Mouse (Mus musculus): ENCODE measurements around the gene Cuedc2. TPM values are rescaled to one million over a fixed set of nuclear protein-coding genes. Genes with fewer than 3 reads are reported as not detected.

Gene Cuedc2
- total RNA-seq, 1 experiment, result 75.1 TPM

DNA sequence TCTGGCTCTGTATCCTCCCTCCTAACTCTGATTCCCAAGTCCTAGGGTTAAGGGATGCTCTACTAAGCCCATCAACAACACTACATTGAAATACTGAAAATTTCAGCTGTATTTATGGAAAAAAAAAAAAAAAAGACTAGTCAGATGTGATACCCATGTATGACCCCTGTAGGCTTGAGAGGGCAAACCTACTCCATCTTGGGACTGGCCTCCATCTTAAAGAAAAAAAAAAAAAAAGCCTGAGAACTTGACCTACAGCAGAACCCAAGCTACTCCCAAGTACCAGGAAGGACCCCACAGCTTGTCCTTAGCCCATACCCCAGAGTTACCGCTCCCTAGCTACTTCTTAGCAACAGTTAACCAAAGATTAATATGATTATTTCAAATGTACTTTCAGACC lies 8.6 kb upstream of the Cuedc2 start:
- no peak overlapping the region for H3K27ac ChIP-seq (ENCODE audit: insufficient read depth, low read depth, low read length, poor library complexity, severe bottlenecking)
- H3K9ac ChIP-seq (ENCODE audit: insufficient read depth, low read depth, low read length, poor library complexity, severe bottlenecking), result no peak overlapping the region
- in situ Hi-C loops (cut with MboI; ENCODE audit: low sequenced_read_pairs in 2 of 2, unreplicated experiment in 2 of 2), result no loop called here
- TF ChIP-seq HCFC1 (IDR thresholded peaks at IDR 0.05; ENCODE audit: borderline replicate concordance, insufficient read depth, low read length) (no peak), ZNF384 (IDR thresholded peaks at IDR 0.05; ENCODE audit: low read depth, low read length) (no peak), ZC3H11A (IDR thresholded peaks at IDR 0.05; ENCODE audit: borderline replicate concordance, low read depth, low read length) (no peak), CHD2 (IDR thresholded peaks at IDR 0.05; ENCODE audit: low read depth, low read length) (no peak), MAFK (IDR thresholded peaks at IDR 0.05; ENCODE audit: insufficient read depth, low read depth, low read length) (no peak)
- H3K9me3 ChIP-seq (ENCODE audit: control insufficient read depth, insufficient read depth, low read depth, low read length), result no peaks in the 10 kb centered on the region
- DNase-seq (ENCODE audit: low read depth, low spot score), result no peak
- peaks cover 3% of the 10 kb centered on the region in 2 experiments; a peak in 3 of 4 replicates for H3K4me1 ChIP-seq (ENCODE audit: control insufficient read depth in 2 of 2, insufficient read depth in 2 of 2, low read length in 2 of 2, poor library complexity in 1 of 2)
- no peak overlapping the region for H3K4me3 ChIP-seq (ENCODE audit: insufficient read depth in 1 of 2, low read depth in 1 of 2, low read length in 2 of 2, poor library complexity in 1 of 2, severe bottlenecking in 1 of 2)
- H3K36me3 ChIP-seq (ENCODE audit: control insufficient read depth, insufficient read depth, low read length, poor library complexity, severe bottlenecking), result no peaks in the 10 kb centered on the region

DNA sequence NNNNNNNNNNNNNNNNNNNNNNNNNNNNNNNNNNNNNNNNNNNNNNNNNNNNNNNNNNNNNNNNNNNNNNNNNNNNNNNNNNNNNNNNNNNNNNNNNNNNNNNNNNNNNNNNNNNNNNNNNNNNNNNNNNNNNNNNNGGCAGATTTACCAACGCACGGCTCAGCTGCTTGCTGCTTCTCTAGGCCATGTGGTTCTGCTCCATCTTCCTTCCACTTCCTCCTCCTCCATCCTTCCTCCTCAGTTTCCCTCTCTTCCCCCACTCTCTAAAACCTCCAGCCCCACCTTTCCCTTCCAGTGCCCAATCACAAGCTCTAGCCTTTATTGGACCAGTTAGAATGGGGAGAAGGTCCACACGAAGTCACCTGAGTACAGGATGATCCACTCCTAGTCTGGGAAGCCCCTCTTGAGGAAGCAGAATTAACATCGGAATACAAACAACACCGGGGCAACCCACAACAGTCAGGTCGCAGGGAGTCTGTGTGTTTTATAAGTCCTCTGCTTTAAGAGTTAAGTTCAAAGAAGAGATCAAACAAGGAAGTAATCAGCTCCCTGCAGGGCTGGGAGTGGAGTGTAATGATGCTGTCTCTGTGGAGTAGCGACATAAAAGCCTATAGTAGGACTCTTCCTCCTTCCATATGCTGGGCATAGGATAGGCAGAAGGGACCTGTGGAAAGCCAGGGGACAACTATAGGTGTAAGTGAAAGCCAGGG lies 6.4 kb upstream of the Cuedc2 start:
- H3K4me1 ChIP-seq (ENCODE audit: control insufficient read depth in 2 of 2, insufficient read depth in 2 of 2, low read length in 2 of 2, poor library complexity in 1 of 2), result peaks cover 3 to 7% of the 10 kb centered on the region in 2 experiments; a peak in 3 of 4 replicates
- DNase-seq (ENCODE audit: low read depth, low spot score), result no peak
- H3K4me3 ChIP-seq (ENCODE audit: insufficient read depth in 1 of 2, low read depth in 1 of 2, low read length in 2 of 2, poor library complexity in 1 of 2, severe bottlenecking in 1 of 2), result no peak overlapping the region
- no peak overlapping the region for H3K9ac ChIP-seq (ENCODE audit: insufficient read depth, low read depth, low read length, poor library complexity, severe bottlenecking)
- H3K27ac ChIP-seq (ENCODE audit: insufficient read depth, low read depth, low read length, poor library complexity, severe bottlenecking), result no peak overlapping the region
- H3K36me3 ChIP-seq (ENCODE audit: control insufficient read depth, insufficient read depth, low read length, poor library complexity, severe bottlenecking), result no peaks in the 10 kb centered on the region
- in situ Hi-C loops (cut with MboI; ENCODE audit: low sequenced_read_pairs in 2 of 2, unreplicated experiment in 2 of 2), result no loop called here
- no peaks in the 10 kb centered on the region for H3K9me3 ChIP-seq (ENCODE audit: control insufficient read depth, insufficient read depth, low read depth, low read length)
- TF ChIP-seq ZNF384 (IDR thresholded peaks at IDR 0.05; ENCODE audit: low read depth, low read length) (no peak), HCFC1 (IDR thresholded peaks at IDR 0.05; ENCODE audit: borderline replicate concordance, insufficient read depth, low read length) (no peak), ZC3H11A (IDR thresholded peaks at IDR 0.05; ENCODE audit: borderline replicate concordance, low read depth, low read length) (no peak), MAFK (IDR thresholded peaks at IDR 0.05; ENCODE audit: insufficient read depth, low read depth, low read length) (no peak), CHD2 (IDR thresholded peaks at IDR 0.05; ENCODE audit: low read depth, low read length) (no peak)

DNA sequence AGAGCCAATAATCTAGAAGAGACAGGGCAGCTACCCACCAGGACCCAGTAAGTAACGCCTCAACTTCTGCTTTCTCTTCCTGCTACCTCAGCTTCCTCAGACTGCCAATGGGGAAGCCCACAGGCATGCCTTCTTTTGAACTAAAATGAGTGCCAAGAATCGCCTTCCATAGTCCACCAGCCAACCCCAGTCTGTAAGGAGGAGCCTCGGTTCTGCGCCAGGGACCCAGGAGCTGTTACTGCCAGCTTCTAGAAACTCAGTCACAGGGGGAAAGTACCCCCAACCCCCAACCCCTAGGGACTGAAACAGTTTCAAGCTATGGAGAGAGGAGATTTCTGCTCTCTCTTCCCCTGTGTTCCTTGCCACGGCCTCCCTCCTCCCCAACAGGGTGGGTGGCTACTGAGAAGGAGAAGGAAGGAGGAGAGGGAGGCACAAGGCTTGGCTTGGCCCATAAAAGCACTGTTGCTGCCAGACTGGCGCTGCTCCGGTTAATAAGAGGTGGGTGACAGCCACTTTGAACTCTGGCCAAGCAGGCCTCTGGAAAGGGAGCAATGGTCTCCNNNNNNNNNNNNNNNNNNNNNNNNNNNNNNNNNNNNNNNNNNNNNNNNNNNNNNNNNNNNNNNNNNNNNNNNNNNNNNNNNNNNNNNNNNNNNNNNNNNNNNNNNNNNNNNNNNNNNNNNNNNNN lies 927 bp upstream of the Cuedc2 start:
- peak overlapping the region; percentile 13; the same call in 1 of the 2 replicates for H3K9ac ChIP-seq (ENCODE audit: insufficient read depth, low read depth, low read length, poor library complexity, severe bottlenecking)
- peak overlapping the region in 1 of 2 experiments; percentile 21; a peak in 2 of 4 replicates for H3K4me3 ChIP-seq (ENCODE audit: insufficient read depth in 1 of 2, low read depth in 1 of 2, low read length in 2 of 2, poor library complexity in 1 of 2, severe bottlenecking in 1 of 2)
- H3K9me3 ChIP-seq (ENCODE audit: control insufficient read depth, insufficient read depth, low read depth, low read length), result no peaks in the 10 kb centered on the region
- H3K4me1 ChIP-seq (ENCODE audit: control insufficient read depth in 2 of 2, insufficient read depth in 2 of 2, low read length in 2 of 2, poor library complexity in 1 of 2), result peaks cover 7 to 10% of the 10 kb centered on the region in 2 experiments; a peak in 2 of 4 replicates
- no peaks in the 10 kb centered on the region; the same call in 1 of the 2 replicates for H3K36me3 ChIP-seq (ENCODE audit: control insufficient read depth, insufficient read depth, low read length, poor library complexity, severe bottlenecking)
- no peak overlapping the region for H3K27ac ChIP-seq (ENCODE audit: insufficient read depth, low read depth, low read length, poor library complexity, severe bottlenecking)
- in situ Hi-C loops (cut with MboI; ENCODE audit: low sequenced_read_pairs in 2 of 2, unreplicated experiment in 2 of 2), result no loop called here
- DNase-seq (ENCODE audit: low read depth, low spot score), result no peak
- no peak for TF ChIP-seq MAFK (IDR thresholded peaks at IDR 0.05; ENCODE audit: insufficient read depth, low read depth, low read length)
- TF ChIP-seq HCFC1 (IDR thresholded peaks at IDR 0.05; ENCODE audit: borderline replicate concordance, insufficient read depth, low read length), result no peak
- no peak for TF ChIP-seq ZC3H11A (IDR thresholded peaks at IDR 0.05; ENCODE audit: borderline replicate concordance, low read depth, low read length)
- TF ChIP-seq CHD2 (IDR thresholded peaks at IDR 0.05; ENCODE audit: low read depth, low read length), result no peak
- no peak for TF ChIP-seq ZNF384 (IDR thresholded peaks at IDR 0.05; ENCODE audit: low read depth, low read length)

DNA sequence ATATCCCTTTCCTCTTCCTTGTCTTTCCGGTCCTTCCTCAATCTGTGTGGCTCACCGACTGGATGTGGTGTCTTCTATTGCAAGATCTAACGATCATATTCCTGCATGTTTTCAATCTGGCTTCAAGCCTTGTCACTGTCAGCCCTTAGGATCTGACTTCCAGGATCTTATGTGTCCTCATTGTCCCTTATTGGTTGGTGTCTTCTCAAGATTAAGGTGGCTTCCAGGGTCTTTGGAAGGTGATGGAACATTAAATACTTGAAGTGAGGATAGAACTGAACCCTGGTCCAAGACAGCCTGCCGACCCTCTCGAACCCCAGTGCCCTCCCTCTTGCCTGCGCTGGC lies 412 bp upstream of the Cuedc2 start:
- in situ Hi-C loops (cut with MboI; ENCODE audit: low sequenced_read_pairs in 2 of 2, unreplicated experiment in 2 of 2), result no loop called here
- Histone ChIP-seq H3K4me1 (ENCODE audit: control insufficient read depth in 2 of 2, insufficient read depth in 2 of 2, low read length in 2 of 2, poor library complexity in 1 of 2) (peaks cover 7 to 10% of the 10 kb centered on the region in 2 experiments; a peak in 2 of 4 replicates), H3K36me3 (ENCODE audit: control insufficient read depth, insufficient read depth, low read length, poor library complexity, severe bottlenecking) (no peaks in the 10 kb centered on the region; the same call in 1 of the 2 replicates), H3K9ac (ENCODE audit: insufficient read depth, low read depth, low read length, poor library complexity, severe bottlenecking) (peak overlapping the region; percentile 13; the same call in 1 of the 2 replicates), H3K4me3 (ENCODE audit: insufficient read depth in 1 of 2, low read depth in 1 of 2, low read length in 2 of 2, poor library complexity in 1 of 2, severe bottlenecking in 1 of 2) (peak overlapping the region in 1 of 2 experiments; percentile 21; a peak in 2 of 4 replicates), H3K27ac (ENCODE audit: insufficient read depth, low read depth, low read length, poor library complexity, severe bottlenecking) (no peak overlapping the region), H3K9me3 (ENCODE audit: control insufficient read depth, insufficient read depth, low read depth, low read length) (no peaks in the 10 kb centered on the region)
- no peak for TF ChIP-seq CHD2 (IDR thresholded peaks at IDR 0.05; ENCODE audit: low read depth, low read length)
- no peak for TF ChIP-seq HCFC1 (IDR thresholded peaks at IDR 0.05; ENCODE audit: borderline replicate concordance, insufficient read depth, low read length)
- no peak for TF ChIP-seq ZNF384 (IDR thresholded peaks at IDR 0.05; ENCODE audit: low read depth, low read length)
- TF ChIP-seq MAFK (IDR thresholded peaks at IDR 0.05; ENCODE audit: insufficient read depth, low read depth, low read length), result no peak
- no peak for TF ChIP-seq ZC3H11A (IDR thresholded peaks at IDR 0.05; ENCODE audit: borderline replicate concordance, low read depth, low read length)
- DNase-seq (ENCODE audit: low read depth, low spot score), result no peak
